Mouse (Mus musculus): ENCODE measurements around the gene Ky. TPM values are rescaled to one million over a fixed set of nuclear protein-coding genes. Genes with fewer than 3 reads are reported as not detected.

Ky gene
- polyA plus RNA-seq, 3 experiments from 2014 or later = 0.11 to 0.12 TPM; not detected in 1

- no peak for ATAC-seq
Measured at GRCm38 (mm10) chr9:102504716-102505378, 703 bp upstream of the Ky start.

GRCm38 (mm10) chr9:102508315-102508714 is 2.8 kb downstream of the Ky start:
- ATAC-seq = no peak

DNA sequence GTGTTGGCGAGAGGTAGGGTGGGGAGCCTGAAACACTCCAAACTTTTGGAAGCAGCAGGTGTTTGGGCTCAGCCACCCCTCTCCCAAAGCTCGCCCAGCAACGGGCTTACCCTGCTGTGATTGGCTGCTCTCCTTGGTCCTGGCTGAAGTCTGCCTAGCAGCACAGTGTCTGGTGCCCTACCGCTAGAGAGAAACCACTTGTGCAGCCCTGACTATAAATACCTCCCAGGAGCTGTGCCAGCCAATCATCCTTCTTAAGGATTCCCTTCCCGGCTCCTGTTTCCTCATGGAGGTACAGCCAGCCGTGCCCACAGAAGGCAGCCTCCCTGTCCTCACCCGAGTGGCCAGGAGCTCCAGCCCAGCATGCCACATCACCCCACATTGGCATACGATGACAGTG is 5.9 kb downstream of the Ky start:
- no peak for ATAC-seq

DNA sequence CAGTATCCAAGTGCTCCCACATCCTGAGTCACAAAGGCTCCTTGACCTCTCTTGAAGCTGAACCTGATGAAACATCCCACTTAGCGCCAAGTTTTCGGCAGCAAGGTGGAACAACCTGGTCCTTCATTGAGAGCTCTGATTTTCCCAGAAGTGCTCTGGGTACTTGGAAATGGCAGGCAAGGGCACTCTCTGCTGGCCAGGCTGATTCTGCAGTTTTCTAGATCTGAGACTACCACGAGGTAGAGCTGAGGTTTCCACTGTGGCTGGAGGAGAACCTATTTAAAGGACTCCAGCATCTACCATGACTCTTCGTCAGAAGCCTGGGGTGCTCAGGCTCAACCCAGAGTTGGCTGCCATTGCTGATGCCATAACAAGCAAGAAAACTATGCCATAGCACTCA is 8.0 kb downstream of the Ky start:
- ATAC-seq = no peak

GRCm38 (mm10) chr9:102518443-102518842 is 12.9 kb downstream of the Ky start:
- no peak for ATAC-seq

DNA sequence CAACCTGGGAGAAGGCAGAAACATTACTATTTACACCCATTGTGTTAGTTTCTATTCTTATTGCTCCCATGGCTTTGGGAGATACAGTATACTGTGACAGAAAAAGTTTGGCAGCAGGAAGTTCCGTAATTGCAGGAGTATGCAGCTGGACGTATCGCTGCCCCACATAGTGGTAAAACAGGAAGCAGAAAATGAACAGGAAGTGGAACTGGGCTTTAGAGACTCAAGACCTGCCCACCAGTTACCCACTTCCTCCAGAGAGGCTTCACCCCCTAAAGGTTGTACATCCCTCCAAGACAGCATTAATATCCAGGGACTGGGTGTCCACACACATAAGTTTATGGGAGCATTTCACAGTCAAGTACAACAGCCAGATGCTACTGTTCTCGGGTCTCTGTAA is 15.8 kb downstream of the Ky start:
- peak; percentile 61 for ATAC-seq

DNA sequence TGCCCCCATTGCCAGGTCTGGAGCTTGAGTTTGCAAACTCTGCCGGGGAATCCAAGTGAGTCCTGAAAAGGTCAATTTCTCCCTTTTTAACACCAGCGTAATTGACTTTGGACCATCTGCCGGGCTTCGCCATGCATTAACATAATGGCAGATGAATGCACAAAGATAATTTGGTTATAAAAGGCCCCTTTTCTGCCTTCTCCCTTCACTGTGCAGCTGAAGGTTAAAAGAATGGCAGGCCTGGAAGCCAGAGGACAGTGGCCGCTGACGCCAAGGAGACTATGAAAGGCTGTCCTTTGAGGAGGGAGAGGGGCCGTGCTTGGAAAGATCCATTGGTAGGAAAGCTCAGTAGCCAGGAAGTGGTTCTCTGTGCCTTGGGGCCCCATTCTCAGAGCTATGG is 22.6 kb downstream of the Ky start:
- ATAC-seq = no peak

DNA sequence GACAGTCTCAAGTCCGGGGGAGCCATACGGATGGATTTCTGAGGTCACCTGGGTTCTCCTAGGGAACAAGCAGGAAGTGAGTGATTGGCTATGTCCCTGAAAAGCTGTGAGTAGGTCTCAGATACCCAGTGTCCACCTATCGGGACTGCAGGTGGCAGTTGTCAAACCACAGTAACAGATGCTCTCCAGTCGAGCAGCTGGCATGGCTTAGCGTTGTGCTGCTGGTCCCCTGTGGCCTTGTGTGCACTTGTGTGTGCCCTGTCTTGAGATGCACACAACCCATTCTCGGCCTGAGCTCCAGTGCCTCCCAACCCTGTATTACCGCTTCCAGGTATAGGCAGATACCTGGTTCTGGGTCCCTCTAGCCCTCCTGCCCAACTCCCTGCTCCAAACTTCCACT is 23.0 kb downstream of the Ky start:
- no peak for ATAC-seq

DNA sequence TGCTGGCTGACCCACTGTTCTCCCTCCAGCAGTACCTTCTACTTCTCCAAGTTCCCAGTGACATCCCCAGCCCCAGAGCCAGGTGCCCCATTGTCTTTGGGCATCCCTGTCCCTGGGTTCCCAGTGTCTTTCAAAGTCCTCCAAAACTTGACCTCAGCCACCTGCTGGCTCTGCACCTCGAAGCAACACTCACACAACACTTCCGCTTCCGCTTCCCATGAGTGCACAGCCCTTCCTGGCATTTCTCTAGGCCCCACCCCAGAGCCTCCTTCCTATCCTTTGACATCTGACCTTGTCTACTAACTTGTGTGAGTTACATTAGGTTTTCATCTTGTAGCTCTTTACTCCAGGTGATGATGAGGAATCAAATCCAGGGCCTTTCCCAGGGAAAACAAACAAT is 23.5 kb downstream of the Ky start:
- no peak for ATAC-seq

DNA sequence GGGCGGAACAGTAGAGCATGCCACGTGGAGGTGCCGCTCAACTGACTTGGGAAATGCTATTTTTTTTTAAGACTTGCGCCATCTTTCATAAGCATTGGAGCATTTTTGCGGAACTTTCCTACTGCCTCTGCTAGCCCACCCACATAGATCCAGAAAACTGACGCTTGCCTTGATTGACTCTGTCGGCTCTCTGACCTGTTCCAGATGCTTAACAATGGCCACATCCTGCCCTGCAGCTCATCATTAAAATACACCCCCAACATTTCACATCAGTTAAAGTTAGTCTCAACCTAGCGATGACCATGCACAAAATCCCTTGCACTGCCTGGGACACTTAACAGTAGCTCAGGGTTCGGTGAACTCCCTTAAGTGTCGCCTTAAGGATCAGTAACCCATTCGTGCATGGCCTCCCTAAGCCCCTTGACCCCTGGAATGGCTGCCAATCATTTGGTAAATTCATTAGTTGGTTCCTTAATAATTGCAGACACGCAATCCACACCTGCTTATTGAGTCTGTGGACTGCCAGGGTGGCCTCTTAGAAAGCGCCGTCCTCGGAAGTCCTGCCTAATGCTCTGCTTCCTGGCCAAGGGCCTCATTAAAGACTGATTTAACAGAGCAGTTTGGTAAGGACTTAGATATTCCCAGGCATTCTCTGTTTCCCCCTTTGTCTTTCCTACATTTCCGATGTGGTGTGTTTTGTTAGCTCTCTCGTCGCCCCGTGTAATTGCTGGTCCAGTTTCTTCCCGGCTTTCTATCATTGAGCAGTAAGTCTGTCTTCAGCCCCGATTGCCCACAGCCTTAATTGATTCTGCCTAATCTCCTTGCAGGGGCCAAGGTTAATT is 25.7 kb downstream of the Ky start:
- no peak for ATAC-seq

- ATAC-seq = no peak
Measured at GRCm38 (mm10) chr9:102536968-102537367, 31.4 kb downstream of the Ky start.

- peak; percentile 97 for ATAC-seq
Measured at GRCm38 (mm10) chr9:102539699-102540098, 34.1 kb downstream of the Ky start.

DNA sequence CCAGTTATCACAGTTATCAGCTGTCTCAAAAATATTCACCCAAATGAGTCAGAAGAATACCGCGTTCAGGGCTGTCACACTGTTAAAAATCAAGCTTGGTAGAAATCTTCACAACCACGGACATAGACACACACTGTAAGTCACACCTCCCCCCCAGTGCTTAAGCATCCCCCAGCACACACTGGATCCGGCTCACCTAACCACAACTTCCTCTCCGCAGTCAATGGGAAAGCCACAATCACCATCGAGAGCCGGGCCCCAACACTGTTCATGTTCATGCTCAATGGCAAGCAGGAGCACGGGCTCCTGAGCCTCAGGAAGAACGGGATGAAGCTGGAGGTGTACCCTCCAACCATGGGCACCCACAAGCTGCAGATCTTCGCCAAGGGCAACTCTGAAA is 36.1 kb downstream of the Ky start:
- ATAC-seq = peak; percentile 27

GRCm38 (mm10) chr9:102542540-102542939 is 37.0 kb downstream of the Ky start:
- ATAC-seq = no peak

DNA sequence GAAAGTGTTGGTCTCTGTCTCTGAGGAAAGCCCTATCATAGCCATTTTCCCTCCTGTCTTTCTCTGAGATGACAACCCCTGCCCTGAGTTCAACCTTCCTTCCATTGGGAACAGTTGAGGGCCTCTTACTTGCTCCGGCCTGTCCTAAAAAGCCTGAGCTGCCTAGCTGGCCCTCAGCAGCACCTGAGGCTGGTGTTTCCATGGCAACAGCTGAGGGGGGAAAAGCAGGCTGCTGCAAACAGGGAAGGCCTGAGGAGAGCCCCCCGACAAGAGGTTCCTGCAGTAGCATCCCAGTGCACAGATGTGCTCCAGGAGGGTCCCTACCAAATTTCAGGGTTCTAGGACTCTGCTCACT is 38.2 kb downstream of the Ky start:
- no peak for ATAC-seq

DNA sequence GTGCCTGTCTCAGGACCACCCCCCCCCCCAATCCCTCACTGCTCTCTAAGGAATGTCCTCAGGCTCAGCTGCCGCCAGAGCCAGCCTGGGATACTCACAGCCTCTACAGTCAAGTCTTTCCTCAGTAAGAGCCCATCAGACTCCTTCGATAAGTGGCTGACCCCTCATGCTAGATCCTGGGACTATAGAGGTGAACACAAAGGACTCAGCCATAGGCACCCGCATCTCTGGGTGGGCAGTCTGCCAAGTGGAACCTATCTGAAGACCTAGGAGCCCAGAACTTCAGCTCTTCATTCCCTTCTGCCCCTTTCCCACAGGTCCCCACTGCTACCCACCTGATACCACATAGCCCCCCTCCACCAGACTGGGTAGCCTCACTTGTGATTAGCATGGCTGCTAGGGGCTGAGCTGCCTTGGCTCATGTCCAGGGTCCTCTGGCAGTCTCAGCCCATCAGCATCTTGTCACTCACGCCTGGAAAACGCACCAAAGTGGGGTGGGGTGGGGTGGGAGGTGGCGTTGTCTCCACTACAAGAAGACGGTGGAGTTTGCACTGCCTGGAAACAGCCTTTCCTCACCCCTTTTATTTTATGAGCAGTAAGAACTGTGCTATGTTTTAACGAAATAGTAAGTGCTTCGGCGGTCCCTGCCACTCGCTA is 38.7 kb downstream of the Ky start:
- no peak for ATAC-seq

DNA sequence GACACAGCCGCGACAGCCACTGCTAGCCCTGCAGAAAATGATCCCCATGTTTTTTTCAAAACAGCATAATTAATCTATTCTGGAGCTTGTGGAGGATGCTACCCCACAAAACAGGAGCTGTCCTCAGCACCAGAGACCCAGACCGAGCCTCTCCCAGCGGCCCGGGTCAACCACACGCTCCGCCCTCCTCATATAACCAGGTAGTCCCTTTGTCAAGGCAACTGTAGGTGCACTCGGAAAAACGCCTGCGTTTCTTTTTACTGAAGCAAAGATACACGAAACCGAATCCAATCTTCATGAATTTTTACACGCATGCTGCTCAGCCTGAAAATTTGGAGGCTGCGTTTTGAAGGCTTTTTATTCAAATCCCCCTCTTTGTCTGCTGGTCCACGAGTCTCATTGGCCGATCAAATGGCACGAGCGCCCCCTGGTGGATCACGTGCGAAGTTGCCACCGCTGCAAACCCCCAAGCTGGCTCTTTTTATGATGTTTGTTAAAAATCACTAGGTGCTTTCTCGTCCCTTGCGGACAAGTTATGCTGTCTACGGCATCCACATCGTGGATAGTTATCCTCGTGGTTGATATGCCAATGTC is 39.3 kb downstream of the Ky start:
- peak; percentile 48 for ATAC-seq

DNA sequence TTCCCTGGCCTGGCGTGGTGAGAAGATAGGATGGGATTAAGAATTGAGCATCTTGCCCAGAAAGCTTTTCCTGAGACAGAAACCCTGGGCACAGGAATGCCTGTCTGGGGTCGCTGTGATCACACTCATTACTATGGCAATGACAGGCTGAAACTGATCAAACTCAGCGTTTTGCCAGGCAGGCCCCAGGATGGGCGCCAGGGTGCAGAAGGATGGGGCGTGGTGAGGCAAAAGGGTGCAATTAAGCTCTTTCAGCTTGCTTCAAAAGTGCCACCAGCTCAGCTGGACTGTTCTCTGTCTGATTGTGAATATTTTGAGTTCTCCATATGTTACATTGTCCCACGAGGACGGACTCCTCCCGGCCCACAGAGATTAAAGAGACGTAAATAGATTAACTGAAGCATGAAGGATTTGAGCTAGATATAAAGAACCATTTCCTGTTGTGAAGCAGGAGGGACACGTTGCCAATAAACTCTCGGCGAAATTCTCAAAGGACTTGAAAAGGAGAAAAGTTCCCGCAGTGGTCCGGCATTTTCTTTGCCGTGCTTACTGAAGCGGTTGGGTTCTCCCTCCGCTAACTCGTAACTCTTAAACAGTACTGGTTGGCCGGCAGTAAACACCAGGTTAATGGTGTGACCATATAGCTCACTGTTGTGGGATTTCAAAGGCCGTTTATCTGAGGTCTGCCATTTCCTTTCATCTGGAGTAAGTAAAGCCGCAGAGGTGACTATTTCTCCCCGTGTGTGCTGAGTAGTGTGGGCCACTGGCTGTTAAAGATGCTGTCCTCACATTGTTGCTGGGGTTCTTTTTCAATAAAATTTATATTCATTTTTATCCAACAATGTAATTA is 40.1 kb downstream of the Ky start:
- no peak for ATAC-seq

GRCm38 (mm10) chr9:102546256-102547027 is 40.9 kb downstream of the Ky start:
- no peak for ATAC-seq

GRCm38 (mm10) chr9:102547028-102547354 is 41.4 kb downstream of the Ky start:
- no peak for ATAC-seq

GRCm38 (mm10) chr9:102549211-102549610 is 43.7 kb downstream of the Ky start:
- ATAC-seq = no peak

DNA sequence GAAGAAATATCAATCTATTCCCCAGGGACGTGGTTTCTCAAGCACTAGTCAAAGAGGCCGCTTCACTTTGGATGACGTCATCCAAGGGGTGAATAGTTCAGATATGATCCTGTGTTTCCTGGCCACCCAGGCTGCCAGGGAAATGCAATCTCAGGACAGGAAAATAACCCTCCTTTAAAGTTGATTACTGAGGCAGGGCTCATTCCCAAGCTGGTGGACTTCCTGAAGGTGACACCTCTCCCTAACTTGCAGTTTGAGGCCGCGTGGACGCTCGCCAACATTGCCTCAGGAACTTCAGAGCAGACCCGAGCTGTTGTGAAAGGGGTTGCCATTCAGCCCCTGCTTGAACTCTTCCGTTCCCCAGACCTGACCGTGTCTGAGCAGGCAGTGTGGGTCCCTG is 46.2 kb downstream of the Ky start:
- no peak for ATAC-seq
